Mouse (Mus musculus) left cerebral cortex, adult 9 months (tissue): Measurements from ENCODE around the gene Ctr9.

ENCODE experiments used
- DNase-seq, 2 experiments: peaks; one replicate each; pipeline ENCODE4 v3.0.0; 2022; ENCODE audit warnings: low spot score in 2 of 2

Gene Ctr9

DNA sequence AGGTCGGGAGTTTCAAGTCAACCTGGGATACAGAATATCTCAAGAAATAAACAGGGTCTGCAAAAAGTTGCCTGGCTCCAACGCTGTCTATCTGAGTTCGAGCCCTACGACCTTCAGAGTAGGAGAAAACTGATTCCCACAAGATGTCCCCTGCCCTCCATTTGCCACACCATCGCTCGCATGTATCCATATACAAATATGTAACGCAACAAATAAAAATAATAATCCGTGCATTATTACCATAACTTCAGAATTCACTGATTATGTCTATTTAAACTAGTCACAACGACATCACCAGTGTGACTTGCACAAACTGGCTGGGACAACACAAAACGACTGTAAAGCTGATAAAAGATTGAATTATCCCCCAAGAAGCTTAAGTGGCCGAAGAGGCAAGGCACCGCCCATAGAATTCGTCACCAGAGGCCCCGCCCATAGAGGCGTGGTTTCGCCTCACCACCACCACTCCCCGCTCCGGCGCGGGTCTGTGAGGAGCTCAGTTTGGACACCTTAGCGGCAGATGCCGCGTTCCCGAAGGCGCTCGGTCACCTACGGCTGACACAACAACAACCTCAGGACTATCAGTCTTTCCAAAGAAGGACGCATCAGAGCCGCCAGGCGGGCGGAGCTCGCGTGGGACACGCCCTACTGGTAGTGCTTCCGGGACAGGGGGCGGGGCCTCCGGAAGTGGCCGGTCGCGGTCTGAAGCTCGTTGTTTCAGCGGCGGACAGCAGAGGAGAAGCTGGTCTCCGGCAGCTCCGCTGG lies at the start of gene Ctr9:
Gene Ctr9, plus strand, starts transcription at position 671 of the 765 bp plus-strand sequence.
- DNase-seq, result peak; percentile 83 to 95

DNA sequence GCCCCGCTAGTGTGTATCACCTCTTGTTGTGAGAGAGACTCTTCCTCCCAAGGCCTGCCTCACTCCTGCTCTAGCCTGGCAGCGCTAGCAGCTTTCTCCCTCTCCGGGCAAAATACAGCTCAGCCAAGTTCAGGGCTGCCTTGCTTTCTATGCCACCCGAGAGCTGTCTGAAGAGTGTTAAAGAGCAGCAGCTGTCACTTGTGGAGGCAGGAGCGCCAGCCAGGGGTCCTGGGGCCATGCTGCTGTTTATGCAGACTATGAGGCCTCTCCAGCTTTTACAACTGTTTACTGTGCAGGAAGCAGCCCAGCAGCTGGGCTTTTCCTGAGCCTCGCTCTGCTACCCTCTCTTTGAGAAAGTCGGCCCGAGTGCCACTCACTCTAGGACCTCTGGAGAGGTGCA lies 47.7 kb upstream of the Ctr9 start:
- DNase-seq, result no peak

DNA sequence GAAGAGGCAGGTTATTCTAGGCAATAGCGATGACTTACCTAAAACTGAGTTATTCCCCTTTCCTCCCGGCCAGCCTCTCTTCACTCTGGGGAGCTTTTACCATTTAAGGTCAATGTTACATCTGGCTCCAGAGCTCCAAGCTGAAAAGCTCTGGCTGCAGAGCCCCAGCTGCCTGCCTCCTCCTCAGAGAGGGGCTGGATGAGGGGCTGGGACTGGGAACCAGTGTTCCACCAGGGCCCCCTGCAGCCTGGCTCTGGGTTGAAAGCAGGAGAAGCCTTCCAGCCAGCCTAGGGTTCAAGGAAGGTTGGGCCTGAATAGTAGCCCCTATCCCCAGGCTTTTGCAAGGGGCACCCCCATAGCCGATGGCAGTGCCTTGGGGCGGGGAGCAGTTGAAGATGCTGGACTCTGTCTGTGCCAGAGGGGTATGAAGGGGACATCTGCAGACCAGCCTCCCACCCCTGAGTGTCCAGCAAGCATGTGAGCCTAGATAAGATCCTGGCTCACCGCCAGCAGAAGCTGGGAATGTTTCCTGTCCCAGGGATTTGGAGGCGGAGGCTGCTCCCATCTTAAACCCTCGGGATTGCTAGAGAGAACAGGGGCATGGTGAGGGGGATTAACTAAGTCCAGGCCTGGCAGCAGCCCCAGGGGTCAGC lies 46.6 kb upstream of the Ctr9 start, which contains the start of gene Mrvi1:
Gene Mrvi1, minus strand, starts transcription at position 409 of the 653 bp plus-strand sequence.
- DNase-seq, result no peak

DNA sequence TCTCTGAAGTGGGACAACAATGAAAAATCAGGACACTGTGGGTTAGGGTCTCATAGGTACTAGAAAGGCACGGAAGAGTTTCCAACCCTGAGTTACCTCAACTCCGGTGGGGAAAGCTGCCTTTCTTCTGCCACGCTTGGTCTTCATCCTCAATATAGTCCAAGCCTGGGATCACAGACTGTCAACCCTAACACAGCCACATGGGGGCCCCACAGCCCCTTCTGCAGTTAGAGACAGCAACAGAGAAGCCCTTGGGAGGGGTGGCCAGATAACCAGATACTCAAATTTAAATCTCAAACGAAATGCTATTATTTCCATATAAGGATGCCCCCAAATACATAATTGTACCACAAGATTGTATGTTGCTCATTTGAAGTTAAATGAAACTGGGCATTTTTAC lies 46.0 kb upstream of the Ctr9 start:
- DNase-seq, result peak in 1 of 2 experiments; percentile 44

DNA sequence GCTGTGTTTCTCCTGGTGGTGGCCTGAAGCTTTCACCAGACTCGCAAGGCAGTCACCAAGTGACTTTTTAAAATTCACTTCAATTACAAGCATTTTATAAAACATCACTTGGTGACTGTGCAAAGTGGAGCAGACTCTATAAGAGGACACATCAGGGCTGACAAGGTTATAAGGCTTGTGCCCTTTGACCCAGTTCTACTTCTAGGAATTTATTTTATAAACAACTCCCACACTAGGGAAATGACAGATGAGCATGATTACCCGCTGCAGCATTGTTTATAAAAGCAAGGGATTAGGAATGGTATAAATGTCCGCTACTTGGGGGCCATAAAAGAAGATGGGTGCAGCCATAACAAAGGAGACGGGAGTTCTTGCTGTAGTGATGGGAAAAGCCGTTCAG lies 45.1 kb upstream of the Ctr9 start:
- no peak for DNase-seq

DNA sequence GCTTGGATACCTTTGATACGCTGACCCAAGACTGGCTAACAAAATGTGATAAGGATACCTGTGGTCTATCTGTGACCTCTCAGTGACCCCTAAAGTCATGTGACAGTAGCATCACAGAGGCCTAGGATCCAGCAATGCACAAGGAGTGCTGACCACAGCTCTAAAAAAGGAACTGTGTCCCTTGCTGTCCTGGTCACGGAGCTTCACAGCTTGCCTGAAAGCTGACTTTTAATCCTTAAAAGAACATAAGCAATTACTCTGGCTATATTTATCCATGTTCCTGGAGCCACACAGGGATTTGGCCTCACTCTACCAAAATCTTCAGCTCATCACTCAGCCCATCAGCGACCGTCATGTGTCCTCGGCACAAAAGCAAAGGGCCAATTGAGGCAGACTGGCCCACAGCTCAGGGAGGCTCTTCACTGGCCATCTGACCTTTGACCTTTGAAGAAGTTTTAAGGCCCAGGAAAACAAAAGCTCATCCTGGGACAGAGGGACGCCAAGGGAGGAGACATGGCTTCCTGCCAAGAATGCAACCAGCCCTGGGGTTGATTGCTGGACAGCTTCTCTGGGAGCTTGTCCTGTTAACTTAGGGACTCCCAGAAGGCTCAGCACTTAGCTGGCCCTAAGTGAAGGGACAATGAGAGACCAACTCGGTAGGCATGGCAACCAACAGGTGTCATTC lies 43.0 kb upstream of the Ctr9 start:
- DNase-seq, result no peak

DNA sequence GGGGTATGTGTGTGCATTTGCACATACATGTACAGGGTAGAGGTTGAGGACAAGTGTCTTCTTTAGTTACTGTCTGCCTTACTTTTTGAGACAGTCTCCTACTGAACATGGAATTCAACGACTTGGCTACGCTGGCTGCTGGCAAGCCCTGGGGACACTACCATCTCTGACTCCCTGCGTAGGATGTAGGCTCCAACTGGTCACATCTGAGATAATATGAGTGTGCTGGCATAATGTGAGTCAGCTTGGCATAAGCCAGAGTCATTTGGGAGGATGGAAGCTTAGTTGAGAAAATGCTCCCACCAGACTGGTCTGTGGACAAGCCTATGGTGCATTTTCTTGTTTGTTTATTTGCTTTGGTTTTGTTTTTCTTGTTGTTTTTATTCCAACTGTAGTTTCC lies 40.7 kb upstream of the Ctr9 start:
- peak in 1 of 2 experiments; percentile 58 for DNase-seq

DNA sequence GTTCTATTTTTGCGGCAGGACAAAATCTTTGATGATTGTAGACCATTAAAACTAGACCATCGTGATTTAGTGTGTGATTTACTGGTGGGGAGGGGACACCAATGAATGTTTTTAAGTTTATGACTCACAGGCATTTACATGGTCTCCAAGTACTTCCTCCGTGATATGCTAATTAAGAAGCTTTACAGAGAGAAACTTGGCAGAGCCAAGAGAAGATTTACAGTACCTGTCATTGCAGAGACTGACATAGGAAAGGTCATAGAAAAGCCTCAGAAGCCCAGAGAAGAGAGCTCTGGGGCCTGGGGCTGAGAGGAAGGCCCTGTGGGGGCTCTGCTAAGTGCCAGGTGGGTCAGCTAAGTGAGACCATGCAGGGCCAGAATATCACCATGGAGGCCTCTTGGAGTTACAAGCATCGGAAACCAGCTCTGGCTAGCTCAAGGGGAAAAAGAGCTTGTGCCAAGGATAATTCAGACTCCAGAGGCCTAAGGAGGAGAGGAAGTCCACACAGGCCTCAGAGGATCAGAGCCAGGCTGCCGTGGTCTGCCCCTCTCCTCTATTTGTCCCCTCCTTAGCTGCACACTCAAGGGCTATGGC lies 39.4 kb upstream of the Ctr9 start:
- DNase-seq, result no peak

DNA sequence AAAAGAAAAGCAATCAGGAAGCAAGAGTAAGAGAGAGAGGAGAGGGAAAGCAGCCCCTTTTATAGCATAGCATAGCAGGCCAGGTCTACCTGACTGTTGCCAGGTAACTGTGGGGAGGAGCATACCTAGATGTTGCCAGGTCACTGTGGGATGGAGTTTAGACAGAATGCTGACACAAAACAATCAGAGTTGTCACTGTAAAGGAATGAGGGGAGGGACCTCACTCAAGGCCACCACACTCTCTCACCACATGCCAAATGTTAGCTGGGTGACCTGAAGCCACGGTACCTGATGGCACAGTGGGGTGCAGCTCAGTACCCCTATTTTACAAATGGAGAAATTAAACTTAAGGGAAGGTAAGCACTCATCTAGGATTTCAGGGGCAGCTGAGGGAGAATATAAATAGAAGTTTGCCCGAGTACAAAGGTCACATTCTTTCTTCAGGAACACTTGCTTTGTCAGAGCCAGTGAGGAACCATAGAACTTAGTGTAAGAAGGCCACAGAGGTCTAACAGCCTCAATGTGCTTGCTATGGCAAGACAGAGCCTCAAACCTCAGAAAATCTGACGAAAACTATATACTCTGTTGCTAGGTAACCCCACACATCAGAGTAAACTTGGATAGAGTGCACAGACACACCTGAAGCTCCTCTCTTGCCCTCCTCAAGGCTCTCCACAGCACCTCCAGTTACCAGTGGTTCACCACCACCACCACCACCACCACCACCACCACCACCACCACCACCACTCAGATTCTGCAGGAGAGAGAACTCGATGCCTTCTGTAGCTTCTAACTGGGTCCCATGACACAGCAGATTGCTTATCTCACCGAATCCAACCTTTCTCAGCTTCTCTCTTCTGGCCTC lies 38.2 kb upstream of the Ctr9 start:
- DNase-seq, result no peak

DNA sequence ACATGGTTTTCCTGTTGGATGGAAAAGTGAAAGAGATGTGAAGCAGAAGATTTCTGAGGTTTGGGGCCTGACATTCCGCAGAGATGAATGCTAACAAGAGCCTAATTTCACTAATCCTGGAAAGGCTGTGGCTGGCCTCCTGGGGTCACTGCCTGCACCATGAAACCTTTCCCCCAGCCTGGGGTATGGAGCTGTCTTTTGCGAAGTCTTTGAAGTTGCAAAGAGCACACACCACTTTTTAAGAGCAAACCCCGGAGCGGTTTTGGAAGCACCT lies 37.6 kb upstream of the Ctr9 start:
- no peak for DNase-seq

DNA sequence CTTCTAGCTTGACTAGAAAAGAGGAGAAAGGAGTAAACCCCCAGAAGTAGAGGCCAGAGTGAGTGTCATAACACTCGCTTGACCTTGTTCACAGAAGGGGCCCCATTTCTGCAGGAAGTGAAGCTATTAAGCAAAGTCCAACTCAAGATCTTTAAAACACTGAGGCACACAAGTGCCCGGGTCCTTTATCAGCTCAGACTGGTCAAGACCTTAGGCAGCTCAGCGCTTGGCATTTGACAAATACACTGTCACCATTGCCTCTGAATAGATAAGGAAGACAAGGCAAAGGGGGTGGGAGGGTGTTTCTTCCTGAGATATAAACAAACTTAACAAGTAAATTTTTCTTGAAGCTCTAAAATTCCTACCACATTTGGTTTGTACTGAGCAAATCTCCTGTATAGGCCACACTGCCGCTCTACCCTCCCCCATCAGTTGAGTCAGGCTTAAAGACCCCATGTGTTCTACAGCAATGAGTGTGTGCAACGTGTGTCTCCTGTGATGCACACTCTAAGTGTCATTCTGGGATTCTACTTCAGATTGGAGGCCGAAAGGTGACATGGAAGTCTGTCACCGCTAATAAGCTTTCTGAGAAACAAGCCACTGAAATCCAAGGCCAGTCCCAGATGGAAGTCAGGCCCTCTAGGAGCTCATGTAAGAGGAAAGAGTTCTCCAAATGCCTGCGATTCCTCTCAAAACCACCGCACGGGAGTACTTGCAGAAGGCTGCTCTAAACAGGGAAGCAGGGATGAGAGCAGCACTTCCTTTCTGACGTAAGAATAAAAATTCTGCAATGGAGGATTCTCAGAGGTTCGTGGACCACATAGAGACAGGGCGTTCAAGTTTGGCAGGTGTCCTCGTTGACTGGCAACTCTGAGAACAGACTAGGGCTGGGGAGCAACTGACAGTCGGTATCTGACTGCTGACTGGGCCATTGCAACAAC lies 29.6 kb upstream of the Ctr9 start:
- no peak for DNase-seq

DNA sequence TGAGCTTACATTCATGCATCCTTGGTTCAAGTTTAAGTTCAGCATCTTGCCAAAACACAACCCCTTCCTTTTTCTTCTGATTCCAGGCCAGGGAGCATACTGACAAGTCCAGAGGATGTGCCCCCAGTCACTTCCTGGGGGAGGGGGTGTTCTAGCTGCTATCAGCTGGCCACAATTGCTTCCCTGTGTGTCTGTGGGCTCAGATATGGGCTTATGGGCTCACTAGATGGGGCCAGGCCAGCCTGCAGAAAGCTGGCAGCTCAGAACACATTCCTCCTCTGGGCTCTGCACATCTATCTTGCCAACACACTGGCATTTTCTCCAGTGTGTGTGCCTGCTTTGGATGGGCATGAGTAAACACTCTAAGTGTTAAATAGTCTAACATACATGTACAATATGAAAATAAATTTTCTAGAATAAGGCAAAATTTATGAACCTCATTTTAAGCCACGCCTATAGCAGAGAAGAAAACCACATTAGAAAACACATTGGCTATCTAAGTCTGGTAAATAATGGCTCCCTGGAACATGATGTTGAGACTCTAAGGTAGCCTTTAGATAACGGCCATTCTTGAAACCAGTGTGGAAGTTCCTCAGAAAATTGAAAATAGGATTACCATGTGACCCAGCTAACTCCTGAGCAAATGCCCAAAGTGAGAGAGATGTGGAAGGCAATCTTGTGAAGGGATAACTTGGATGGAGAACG lies 24.5 kb upstream of the Ctr9 start:
- DNase-seq, result no peak

DNA sequence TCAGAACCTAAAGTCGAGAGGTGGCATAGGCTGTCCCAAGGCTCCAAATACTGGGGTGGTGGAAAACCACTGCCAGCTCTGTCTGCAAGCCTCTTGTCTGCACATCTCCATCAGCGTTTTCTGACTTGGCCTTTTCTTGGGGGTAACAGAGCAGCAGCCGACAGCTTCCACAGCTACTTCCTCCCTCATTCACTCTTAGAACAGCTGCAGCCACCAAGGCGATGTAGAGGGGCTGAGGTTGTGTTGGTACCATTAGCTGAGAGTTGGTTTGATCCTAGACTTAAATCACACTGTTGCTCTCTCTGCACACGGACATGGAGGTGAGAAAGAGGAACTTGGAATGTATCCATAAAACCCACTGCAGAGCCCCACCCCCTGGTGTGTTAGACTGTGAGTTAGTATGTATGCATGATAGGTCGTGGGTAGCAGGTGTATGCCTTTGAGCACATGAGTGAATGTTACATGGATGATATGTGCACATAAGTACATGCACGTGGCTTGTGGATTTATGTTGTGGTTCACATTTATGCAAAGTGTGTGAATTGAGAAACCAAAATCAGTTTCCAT lies 14.6 kb upstream of the Ctr9 start:
- DNase-seq, result no peak

DNA sequence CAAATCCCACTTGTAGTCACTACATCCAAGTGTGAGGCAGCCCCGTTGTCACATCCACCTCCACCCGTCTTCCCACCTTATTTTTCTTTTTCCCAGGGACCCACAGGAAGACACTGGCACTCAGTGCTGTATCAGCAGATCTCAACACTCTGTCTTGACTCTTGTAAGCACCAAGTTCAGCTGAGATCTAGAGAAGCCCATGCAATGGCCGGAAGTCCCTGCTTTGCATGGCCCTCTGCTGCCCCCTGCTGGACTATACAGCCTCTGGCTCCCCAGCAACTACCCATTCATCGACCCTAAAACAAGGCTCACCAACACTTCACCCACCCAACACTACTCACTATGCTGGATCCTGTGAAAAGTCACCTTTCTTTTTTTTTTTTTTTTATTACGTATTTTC lies 13.9 kb upstream of the Ctr9 start:
- DNase-seq, result peak; percentile 38 to 88

DNA sequence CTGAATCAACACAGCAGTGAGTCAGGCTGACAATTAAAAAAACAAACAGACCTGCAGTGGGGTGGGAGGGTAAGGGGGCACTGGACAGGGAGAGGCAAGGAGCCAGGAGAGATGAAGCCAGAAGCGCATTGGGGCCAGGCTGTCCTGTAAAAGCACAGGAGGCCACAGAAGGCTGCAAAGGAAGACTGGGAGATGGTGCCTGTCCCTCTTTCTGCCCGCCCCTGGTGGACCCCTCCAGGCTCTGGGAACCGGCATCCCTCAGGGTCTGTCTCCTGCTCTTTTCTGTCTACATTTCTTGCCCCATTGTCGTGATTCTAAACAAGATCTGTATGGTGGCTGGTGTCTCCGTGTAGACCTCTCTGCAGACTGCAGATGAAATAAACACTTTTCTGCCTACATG lies 13.0 kb upstream of the Ctr9 start:
- DNase-seq, result no peak

DNA sequence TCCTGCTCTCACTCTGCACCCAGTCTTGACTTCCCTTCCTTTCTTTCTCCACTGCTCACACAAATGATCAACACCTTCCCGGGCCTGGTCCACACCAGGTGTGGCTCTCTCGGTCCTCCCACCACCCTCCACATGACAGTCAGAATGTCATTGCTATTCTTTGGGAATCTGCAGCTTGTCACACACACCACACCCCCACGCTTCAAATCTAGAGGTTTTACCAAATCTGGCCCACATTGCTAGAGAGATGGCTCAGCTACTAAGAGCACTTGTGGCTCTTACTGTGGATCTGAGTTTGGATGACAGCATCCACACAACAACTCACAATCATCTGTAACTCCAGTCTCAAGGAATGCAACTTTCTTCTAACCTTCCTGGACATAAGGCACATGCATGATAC lies 11.8 kb upstream of the Ctr9 start:
- no peak for DNase-seq

DNA sequence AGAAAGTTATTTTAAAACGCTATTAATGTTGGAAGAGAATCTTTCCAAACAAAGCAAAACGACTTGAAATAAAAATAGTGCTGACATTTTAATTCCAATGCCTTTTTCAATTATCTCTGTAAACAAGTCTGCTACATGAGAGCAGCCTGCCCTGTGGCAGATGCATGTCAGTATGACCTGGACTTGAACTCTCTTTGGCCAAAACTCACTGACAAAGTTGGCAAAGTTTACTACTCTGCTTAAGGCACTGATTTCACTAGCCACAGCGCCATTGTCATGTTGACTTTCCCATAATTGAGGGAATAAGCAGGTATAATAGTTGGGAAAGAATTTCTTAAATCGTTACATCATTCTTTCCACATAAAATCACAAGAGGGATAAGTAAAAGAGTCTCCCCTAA lies 7.9 kb upstream of the Ctr9 start:
- no peak for DNase-seq

DNA sequence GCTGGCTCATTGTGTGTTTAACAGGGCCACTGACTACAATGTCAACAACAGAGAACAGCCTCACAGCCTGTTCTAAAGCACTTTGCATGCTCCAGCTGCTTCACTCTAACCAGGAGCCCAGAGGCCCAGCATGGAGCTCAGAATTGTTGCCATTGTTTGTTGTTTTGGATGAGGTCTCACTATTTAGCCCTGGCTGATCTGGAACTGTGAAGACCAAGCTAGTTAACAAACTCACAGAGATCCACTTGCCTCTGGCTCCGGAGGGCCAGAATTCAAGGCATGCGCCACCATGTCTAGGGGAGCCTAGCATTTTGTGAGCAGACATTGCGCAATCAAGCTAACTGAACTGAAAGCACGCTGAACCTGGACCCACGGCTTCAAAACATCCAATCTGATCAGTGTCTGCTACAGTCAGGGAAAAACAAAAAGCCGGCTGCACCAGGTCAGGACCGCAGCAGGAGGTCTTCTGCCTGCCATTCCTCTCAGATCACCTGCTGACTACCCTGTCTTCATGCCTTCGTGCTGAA lies 4.6 kb upstream of the Ctr9 start:
- peak in 1 of 2 experiments; percentile 11 for DNase-seq

DNA sequence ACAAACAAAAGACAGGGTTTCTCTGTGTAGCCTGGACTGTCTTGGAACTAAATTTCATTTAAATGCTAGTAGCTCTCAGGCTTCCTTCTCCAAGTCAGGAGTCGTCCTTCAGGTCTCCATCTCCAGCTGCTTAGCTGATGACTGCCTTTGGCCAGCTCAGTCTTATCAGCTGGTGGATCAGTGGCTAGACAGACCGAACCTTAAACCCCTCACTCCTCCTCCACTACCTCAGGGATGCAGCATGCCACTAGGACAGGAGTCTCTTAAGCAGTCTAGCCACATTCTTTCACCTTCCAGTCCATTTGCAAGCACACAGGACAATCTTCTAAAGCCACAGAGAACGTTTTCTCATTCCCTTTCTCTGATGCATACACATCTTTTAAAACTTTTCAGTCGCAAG lies 3.8 kb upstream of the Ctr9 start:
- no peak for DNase-seq
